Mouse (Mus musculus) brown adipose tissue, adult 24 weeks (tissue): Measurements from ENCODE around the gene Ninl. TPM values are rescaled to one million over a fixed set of nuclear protein-coding genes. Genes with fewer than 3 reads are reported as not detected.

Source experiments
- H3K27ac ChIP-seq: fragments of 200-500 bp; replicated peaks from 2 replicates; pipeline ENCODE4 v1.5.1; 2012; ENCODE audit warnings: low read depth, mild to moderate bottlenecking, low read length
- H3K4me1 ChIP-seq: fragments of 200-500 bp; 2 replicates; pipeline ENCODE4 v1.6.1; 2012; ENCODE audit warnings: low read length, mixed read lengths; ENCODE audit not compliant: control insufficient read depth, insufficient read depth, insufficient read length
- H3K4me3 ChIP-seq: fragments of 200-500 bp; 2 replicates; pipeline ENCODE4 v1.5.1; 2012; ENCODE audit warnings: low read depth, mild to moderate bottlenecking, low read length, moderate library complexity; ENCODE audit not compliant: insufficient read depth
- polyA plus RNA-seq: library from polyadenylated mRNA; stranded (reverse); fragments of >200 nt; gene quantifications from 2 replicates; pipeline ENCODE4 v1.2.4, GENCODE M21; 2012; ENCODE audit not compliant: missing spikeins, insufficient read depth, insufficient read length

The Ninl gene
- polyA plus RNA-seq, 1 experiment: 5.0 TPM

DNA sequence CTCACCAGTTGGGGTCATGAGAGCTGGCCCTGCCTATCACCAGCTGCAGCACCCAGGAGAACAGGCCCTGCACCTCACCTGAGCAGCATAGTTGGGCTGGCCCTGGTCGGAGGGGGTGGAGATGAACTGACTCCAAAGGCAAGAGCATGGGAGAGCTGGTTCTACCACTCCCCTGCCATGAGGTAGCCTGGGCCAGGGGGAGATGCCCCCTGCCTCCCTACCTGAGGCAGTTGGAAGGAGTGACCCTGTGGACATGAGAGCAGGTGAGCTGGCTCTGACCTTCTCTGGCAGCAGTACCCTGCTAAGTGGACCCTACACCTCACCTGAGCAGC is 154.4 kb downstream of the Ninl start:
- no peak overlapping the region for H3K27ac ChIP-seq
- H3K4me3 ChIP-seq: no peak overlapping the region

More for the DNA sequence above, 154.4 kb downstream of the Ninl start:
- no peaks in the 10 kb centered on the region for H3K4me1 ChIP-seq

Other genes with a start within 250 kb of the Ninl start
- gene Abhd12, start 134.6 kb downstream of the Ninl start, polyA plus RNA-seq: 32.4 and 57.2 TPM in 2 replicates
- 3.6 and 3.8 TPM in 2 replicates for gene Gins1, start 134.0 kb downstream of the Ninl start, polyA plus RNA-seq
- gene Nanp, start within 50 bp of the Ninl start, polyA plus RNA-seq: 2.1 and 7.1 TPM in 2 replicates
- not detected in 2 replicates for gene Gm14151, start 53.0 kb upstream of the Ninl start, polyA plus RNA-seq
- gene Gm14147, start 58.9 kb upstream of the Ninl start, polyA plus RNA-seq: not detected in 2 replicates